Mouse (Mus musculus) neural tube, embryonic 11.5 days (tissue): ENCODE data around the gene Podn. TPM values are rescaled to one million over a fixed set of nuclear protein-coding genes. Genes with fewer than 3 reads are reported as not detected.

Experiments
- ATAC-seq: fragments of 200-750 bp; cut with Nextera tagmentation; 2 replicates; pipeline ENCODE4 v1.8.0; 2017; ENCODE audit warnings: moderate number of reproducible peaks, mild to moderate bottlenecking, moderate TSS enrichment, moderate library complexity; ENCODE audit not compliant: insufficient read depth, low FRiP score, low TSS enrichment
- DNase-seq: peaks from one replicate; pipeline ENCODE4 v3.0.0-alpha.2; 2015; ENCODE audit warnings: low spot score
- H3K27ac ChIP-seq: fragments of 300-500 bp; sonication (generic); 2 replicates; pipeline ENCODE4 v1.5.1; 2014; ENCODE audit warnings: low read depth, mild to moderate bottlenecking, low read length
- H3K27me3 ChIP-seq: fragments of 300-500 bp; sonication (generic); 2 replicates; pipeline ENCODE4 v1.6.1; 2014; ENCODE audit warnings: mild to moderate bottlenecking, low read length, mixed read lengths; ENCODE audit not compliant: control insufficient read depth, insufficient read depth
- H3K36me3 ChIP-seq: fragments of 300-500 bp; sonication (generic); 2 replicates; pipeline ENCODE4 v1.6.1; 2014; ENCODE audit warnings: mild to moderate bottlenecking, low read length, moderate library complexity, mixed read lengths; ENCODE audit not compliant: control insufficient read depth, insufficient read depth
- H3K4me1 ChIP-seq: fragments of 300-500 bp; sonication (generic); 2 replicates; pipeline ENCODE4 v1.6.1; 2014; ENCODE audit warnings: low read length, mixed read lengths; ENCODE audit not compliant: control insufficient read depth, insufficient read depth
- H3K4me2 ChIP-seq: fragments of 300-500 bp; sonication (generic); 2 replicates; pipeline ENCODE4 v1.6.1; 2014; ENCODE audit warnings: low read depth, mild to moderate bottlenecking, moderate library complexity
- H3K4me3 ChIP-seq: fragments of 300-500 bp; sonication (generic); 2 replicates; pipeline ENCODE4 v1.5.1; 2014; ENCODE audit warnings: low read depth, low read length
- H3K9ac ChIP-seq: fragments of 300-500 bp; sonication (generic); 2 replicates; pipeline ENCODE4 v1.6.1; 2014; ENCODE audit warnings: mild to moderate bottlenecking, low read length
- H3K9me3 ChIP-seq: fragments of 300-500 bp; sonication (generic); 2 replicates; pipeline ENCODE4 v1.6.1; 2016; ENCODE audit warnings: low read length; ENCODE audit not compliant: control insufficient read depth
- WGBS: fragments of 180-500 bp; shearing (Covaris S2); extraction: QIAGEN DNeasy Blood & Tissue Kit; methylation state at CpG from one replicate; pipeline ENCODE4 v1.1.7; 2014; 5-methylcytosine and 5-hydroxymethylcytosine counted together
- polyA plus RNA-seq: library from polyadenylated mRNA; unstranded; fragments of >200 nt; fragmentation: Nextera tagmentation; extraction: Ambion mirVana; gene quantifications from 2 replicates; pipeline ENCODE4 v1.2.1, GENCODE M21; 2014

Gene Podn
- polyA plus RNA-seq, 1 experiment from 2014 or later = 0.36 TPM

DNA sequence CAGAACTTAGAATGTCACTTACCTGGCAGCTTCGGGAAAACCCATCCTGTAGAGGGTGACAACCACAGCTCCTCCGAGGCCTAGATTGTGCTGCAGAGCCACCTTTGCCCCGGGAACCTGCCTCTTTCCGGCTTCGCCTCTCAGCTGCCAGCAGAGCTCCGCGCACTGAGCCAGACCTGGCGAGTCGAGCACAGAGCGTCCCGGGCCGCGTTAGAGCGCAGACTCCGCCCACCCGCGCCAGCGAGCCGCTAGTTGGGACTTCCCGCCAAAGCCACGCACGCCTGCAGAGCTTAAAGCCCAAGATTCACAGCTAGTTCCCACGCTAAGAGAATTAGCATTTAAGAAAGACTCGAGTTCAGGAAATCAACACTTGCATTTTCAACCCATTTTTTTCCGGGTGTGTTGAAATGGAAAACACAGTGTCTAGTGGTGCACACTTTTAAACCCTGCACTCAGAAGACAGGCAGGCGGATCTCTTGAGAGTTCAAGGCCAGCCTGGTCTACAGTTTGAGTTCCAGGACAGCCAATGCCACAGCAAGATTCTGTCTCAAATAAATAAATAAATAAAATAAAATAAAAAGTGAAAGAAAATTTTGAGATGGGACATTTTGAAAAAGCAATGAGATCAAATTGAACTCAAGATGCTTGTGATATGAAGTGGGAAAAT lies 24.9 kb downstream of the Podn start:
- DNase-seq (peak; percentile 96), ATAC-seq (peak; percentile 97)
- Histone ChIP-seq H3K27ac (no peak overlapping the region), H3K9me3 (no peaks in the 10 kb centered on the region), H3K36me3 (no peaks in the 10 kb centered on the region), H3K27me3 (no peaks in the 10 kb centered on the region), H3K4me1 (0 out of 2 replicates have a peak, but pooled peaks cover 3% of the 10 kb centered on the region), H3K9ac (peak overlapping the region; percentile 37), H3K4me3 (peak overlapping the region; percentile 45), H3K4me2 (peak overlapping the region; percentile 75)
- 3% methylated on average over 26 of the region's 26 CpGs for WGBS

DNA sequence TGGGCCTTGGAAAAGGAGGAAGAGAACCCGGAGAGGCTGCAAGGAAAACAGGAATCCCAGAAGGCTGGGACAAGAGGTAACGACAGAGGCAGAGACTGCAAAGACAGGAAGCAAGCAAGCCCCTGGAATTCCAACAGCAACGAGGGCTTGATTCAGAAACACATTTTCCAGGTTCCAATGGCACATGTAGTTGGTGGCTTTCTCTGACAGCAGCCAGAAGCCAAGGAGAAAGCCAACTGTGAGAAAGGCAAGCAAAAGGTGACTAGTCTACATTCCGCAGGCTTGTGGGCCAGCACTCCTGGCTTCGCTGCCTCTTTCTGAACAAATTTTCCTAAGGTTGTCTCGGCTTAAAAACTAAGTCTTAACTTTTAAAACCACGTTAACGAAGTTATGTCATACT lies 25.5 kb downstream of the Podn start:
- ATAC-seq (no peak), DNase-seq (no peak)
- no peaks in the 10 kb centered on the region for H3K9me3 ChIP-seq

DNA sequence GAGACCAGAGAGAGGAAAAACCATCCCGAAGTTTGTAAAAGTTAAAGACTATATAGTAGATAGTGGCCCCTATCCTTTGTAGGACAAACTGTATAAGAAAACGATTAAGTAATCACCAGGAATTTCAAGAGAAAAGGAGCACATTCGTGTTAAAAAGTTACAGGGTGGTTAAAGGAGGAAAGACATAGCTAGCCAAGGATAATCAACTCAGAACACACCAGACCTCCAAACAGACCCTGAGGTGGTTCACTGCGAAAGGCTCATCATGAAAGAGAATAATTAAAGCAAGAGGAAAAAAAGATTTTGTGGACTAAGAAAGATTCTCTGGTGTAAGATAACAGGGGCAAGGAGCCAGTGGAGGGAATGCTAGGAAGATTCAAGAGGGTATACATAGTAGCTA lies 26.0 kb downstream of the Podn start:
- no peaks in the 10 kb centered on the region for H3K36me3 ChIP-seq
- no peaks in the 10 kb centered on the region for H3K27me3 ChIP-seq
- 74% methylated on average over 4 of the region's 4 CpGs for WGBS
- H3K9ac ChIP-seq = peak overlapping the region; percentile 37
- 0 out of 2 replicates have a peak, but pooled peaks cover 3% of the 10 kb centered on the region for H3K4me1 ChIP-seq
- peak overlapping the region; percentile 45 for H3K4me3 ChIP-seq
- no peaks in the 10 kb centered on the region for H3K9me3 ChIP-seq
- H3K27ac ChIP-seq = no peak overlapping the region
- ATAC-seq (no peak), DNase-seq (no peak)
- H3K4me2 ChIP-seq = peak overlapping the region; percentile 75

More for the DNA sequence above, 25.5 kb downstream of the Podn start:
- Histone ChIP-seq H3K4me2 (peak overlapping the region; percentile 75), H3K27ac (no peak overlapping the region), H3K36me3 (no peaks in the 10 kb centered on the region), H3K4me3 (peak overlapping the region; percentile 45), H3K27me3 (no peaks in the 10 kb centered on the region), H3K4me1 (0 out of 2 replicates have a peak, but pooled peaks cover 3% of the 10 kb centered on the region), H3K9ac (peak overlapping the region; percentile 37)
- 16% methylated on average over 8 of the region's 8 CpGs for WGBS

DNA sequence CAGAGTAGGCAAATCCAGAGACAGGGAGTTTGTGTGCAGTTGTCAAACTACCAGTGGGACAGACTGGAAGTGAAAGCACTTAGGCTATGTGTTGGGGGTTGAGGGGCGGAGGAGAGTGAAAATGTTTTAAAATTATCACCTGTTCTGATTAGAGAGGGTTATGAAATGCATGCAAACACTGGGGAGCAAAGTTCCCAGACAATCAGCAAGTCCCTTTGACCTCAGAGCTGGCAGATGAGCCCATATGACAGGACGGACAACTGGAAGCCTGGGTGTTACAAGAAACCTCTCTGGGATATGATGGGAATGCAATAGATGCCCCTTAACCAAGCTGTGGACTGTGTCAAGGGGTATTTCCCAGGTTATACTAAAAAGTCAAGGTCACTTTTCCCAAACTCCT lies 28.2 kb downstream of the Podn start:
- 96% methylated on average over 2 of the region's 2 CpGs for WGBS
- H3K4me2 ChIP-seq = no peak overlapping the region
- H3K27ac ChIP-seq = no peak overlapping the region
- H3K4me1 ChIP-seq = 0 out of 2 replicates have a peak, but pooled peaks cover 3% of the 10 kb centered on the region
- no peak overlapping the region for H3K9ac ChIP-seq
- no peak for DNase-seq
- no peaks in the 10 kb centered on the region for H3K36me3 ChIP-seq
- no peak overlapping the region for H3K4me3 ChIP-seq
- H3K27me3 ChIP-seq = no peaks in the 10 kb centered on the region
- ATAC-seq = no peak
- no peaks in the 10 kb centered on the region for H3K9me3 ChIP-seq

DNA sequence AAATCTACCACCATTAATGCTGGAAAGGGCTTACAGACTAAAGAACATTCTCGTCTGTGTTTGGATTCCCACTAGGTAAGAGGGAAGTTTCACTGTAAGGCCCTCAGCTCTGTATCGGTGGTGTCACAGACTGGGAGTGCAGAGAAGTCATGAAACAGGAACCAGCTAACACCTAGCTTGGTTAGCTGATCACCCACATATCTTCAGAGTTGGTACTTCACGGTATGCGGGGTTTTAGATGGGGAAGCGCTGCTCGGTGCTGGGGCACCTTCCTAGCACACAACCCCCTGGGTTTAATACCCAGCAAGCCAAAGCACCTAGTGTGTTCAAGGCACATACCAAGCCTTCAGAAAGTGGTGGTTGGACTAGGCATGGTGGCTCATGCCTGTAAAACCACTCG lies 29.0 kb downstream of the Podn start:
- DNase-seq (no peak), ATAC-seq (no peak)
- 0 out of 2 replicates have a peak, but pooled peaks cover 3% of the 10 kb centered on the region for H3K4me1 ChIP-seq
- H3K36me3 ChIP-seq = peaks cover 2% of the 10 kb centered on the region; the same call in 1 of the 2 replicates
- WGBS = 92% methylated on average over 7 of the region's 7 CpGs
- no peak overlapping the region for H3K9ac ChIP-seq
- H3K9me3 ChIP-seq = no peaks in the 10 kb centered on the region
- H3K4me3 ChIP-seq = no peak overlapping the region
- no peaks in the 10 kb centered on the region for H3K27me3 ChIP-seq
- no peak overlapping the region for H3K27ac ChIP-seq
- no peak overlapping the region for H3K4me2 ChIP-seq

DNA sequence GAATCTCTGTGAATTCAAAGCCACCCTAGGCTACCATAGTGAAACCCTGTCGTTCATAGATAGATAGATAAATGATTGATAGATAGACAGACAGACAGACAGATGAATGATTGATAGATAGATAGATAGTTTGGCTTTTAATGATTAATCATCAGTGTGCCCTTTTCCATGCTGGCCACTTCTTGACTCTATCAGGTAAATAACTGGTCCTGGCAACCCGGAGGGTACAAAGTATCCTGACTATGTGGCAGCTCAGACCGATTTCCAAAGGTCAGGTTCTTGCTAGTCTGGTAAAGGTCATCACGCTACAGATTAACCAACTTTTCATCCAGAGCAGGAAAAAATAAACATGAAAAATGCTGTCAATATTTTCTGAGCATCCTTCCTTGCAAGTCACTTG lies 29.7 kb downstream of the Podn start:
- no peak overlapping the region for H3K9ac ChIP-seq
- H3K4me1 ChIP-seq = 0 out of 2 replicates have a peak, but pooled peaks cover 3% of the 10 kb centered on the region
- H3K9me3 ChIP-seq = no peaks in the 10 kb centered on the region
- H3K27me3 ChIP-seq = no peaks in the 10 kb centered on the region
- H3K36me3 ChIP-seq = peaks cover 2% of the 10 kb centered on the region; the same call in 1 of the 2 replicates
- H3K4me2 ChIP-seq = no peak overlapping the region
- ATAC-seq = no peak
- no peak for DNase-seq
- H3K4me3 ChIP-seq = no peak overlapping the region
- no peak overlapping the region for H3K27ac ChIP-seq
- WGBS = 94% methylated on average over 4 of the region's 4 CpGs

DNA sequence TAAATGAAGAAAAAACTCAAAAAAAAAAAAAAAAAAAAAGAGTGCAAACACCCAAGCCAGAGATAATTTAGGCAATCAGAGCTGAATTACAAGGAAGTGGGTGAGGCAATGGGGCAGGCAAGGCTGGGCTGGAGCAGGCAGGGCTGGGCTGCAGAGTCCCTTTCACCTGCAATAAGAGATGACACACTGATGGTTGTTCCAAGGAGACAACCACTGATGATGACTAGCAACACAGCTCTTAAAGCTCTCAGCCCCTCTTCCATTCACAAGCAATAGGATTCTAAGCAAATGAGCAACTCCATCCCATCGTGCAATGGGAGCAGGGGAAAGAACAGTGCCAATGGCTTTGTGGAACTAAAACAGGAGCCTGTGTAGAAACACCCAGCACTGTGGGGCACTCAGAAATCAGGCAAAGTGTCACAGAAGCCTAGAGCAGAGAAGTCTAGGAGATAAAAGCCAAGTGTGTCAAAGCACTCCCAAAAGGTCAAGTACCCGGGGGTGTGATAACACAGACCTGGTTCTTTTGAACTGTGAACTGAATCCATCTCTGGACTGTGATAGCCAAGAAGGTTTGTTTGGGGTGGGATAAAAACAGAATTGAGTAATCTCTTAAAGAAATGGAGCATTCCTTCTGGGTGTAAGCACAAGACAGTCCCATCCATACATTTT lies 30.9 kb downstream of the Podn start:
- no peak overlapping the region for H3K9ac ChIP-seq
- H3K27ac ChIP-seq = no peak overlapping the region
- 81% methylated on average over 2 of the region's 2 CpGs for WGBS
- no peaks in the 10 kb centered on the region for H3K9me3 ChIP-seq
- peaks cover 2% of the 10 kb centered on the region; the same call in 1 of the 2 replicates for H3K36me3 ChIP-seq
- no peak overlapping the region for H3K4me2 ChIP-seq
- no peak for DNase-seq
- no peaks in the 10 kb centered on the region for H3K27me3 ChIP-seq
- no peaks in the 10 kb centered on the region for H3K4me1 ChIP-seq
- no peak for ATAC-seq
- no peak overlapping the region for H3K4me3 ChIP-seq

DNA sequence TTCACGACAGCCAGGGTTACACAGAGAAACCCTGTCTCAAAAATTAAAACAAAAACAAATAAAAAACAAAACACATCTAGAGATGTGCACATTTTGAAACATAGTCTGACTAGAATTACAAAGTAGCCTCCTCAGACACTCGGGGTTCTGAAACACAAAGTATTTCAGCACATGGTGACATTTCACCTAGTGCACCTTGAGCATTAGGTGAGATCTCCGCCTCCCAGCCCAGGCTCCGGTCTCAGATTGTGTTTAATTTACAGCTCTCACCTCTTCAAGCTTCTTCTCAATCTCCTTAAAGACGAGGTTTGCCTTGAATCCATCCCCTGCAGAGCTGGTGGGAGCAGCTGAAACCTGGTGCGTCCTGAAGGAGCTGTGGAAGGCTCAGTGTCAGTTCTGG lies 32.6 kb downstream of the Podn start:
- Histone ChIP-seq H3K4me3 (no peak overlapping the region), H3K27ac (no peak overlapping the region), H3K9me3 (no peaks in the 10 kb centered on the region), H3K4me2 (no peak overlapping the region), H3K27me3 (no peaks in the 10 kb centered on the region), H3K4me1 (no peaks in the 10 kb centered on the region), H3K36me3 (peaks cover 4% of the 10 kb centered on the region), H3K9ac (no peak overlapping the region)
- ATAC-seq = no peak
- DNase-seq = no peak
- 83% methylated on average over 6 of the region's 6 CpGs for WGBS

DNA sequence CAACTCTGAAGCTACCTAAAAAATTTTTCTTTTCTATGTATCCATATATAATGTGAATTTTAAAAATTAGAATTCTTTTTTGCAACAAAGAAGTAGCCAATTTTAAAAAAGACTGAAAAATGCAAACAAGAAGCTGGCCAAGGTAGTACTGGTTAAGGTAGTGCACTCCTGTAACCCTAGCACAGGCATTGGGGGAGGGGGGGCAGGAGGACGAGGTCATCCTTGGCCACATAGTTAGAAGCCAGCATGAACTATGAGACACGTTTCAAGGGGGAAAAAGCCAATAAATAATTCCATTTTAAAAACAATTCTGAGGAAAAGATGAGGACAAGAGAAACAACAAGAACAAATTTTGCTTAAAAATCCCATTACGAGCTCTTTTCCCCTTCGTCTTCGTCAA lies 33.7 kb downstream of the Podn start:
- Histone ChIP-seq H3K4me2 (no peak overlapping the region), H3K4me1 (no peaks in the 10 kb centered on the region), H3K9ac (no peak overlapping the region), H3K27me3 (no peaks in the 10 kb centered on the region), H3K27ac (no peak overlapping the region), H3K36me3 (peaks cover 4% of the 10 kb centered on the region), H3K9me3 (no peaks in the 10 kb centered on the region), H3K4me3 (no peak overlapping the region)
- DNase-seq (no peak), ATAC-seq (no peak)
- WGBS = 95% methylated on average over 5 of the region's 5 CpGs
